Mouse (Mus musculus): Measurements from ENCODE around the gene Bmp8b. TPM values are rescaled to one million over a fixed set of nuclear protein-coding genes. Genes with fewer than 3 reads are reported as not detected.

The Bmp8b gene
- polyA plus RNA-seq (2015; fragmentation: Nextera tagmentation; extraction: Ambion mirVana): 0.34 and 0.38 TPM in 2 replicates

DNA sequence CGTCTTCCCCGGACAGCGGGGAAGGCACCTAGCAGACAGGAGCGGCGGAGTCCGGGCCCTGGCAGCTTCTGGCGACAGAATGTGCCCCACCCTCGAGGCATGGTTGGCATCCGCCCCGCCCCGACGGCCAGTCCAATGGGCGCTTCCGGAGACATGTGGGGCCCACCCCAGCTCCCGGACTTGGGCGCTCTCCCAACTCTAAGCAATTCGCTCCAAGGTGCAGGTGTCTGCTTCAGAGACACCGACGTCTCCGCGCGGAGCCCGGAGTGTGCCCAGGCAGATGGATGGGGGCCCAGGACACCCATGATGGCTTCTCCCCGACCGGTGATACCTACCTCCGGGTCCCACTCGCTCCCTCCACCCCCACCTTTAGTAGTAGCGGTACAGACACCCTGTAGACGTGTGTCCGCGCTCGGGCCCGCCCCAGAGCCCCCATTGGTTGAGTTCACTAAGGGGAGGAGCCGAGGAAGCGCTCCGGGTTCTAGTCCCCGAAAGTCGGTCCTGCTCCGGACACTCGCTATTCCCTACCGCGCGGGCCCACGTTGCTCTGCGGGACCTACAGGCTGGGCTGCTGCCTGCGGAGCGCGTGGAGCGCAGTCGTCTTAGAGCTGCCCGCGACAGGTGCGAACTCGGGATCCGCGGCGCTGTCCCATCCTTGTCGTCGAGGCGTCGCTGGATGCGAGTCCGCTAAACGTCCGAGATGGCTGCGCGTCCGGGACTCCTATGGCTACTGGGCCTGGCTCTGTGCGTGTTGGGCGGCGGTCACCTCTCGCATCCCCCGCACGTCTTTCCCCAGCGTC, at the start of gene Bmp8b:
Bmp8b (plus strand) TSS at position 515 of the 800 bp plus-strand sequence.
- H3K9me3 ChIP-seq (replicated peaks; ENCODE audit: low read length): no peaks in the 10 kb centered on the region
- peak; percentile 55 for ATAC-seq (replicated peaks; ENCODE audit: low FRiP score, low read depth)
- peak within 1 kb of the TSS; percentile 18 for H3K4me3 ChIP-seq (replicated peaks; ENCODE audit: low read depth, low read length)
- 5% methylated on average over 72 of the region's 75 CpGs for WGBS
- H3K4me2 ChIP-seq (ENCODE audit: low read length): peak within 1 kb of the TSS; percentile 49
- TF ChIP-seq CTCF (IDR thresholded peaks at IDR 0.05; ENCODE audit: low read depth): no peak
- H3K4me1 ChIP-seq (replicated peaks; ENCODE audit: insufficient read depth, low read length): no peaks in the 10 kb centered on the region
- H3K36me3 ChIP-seq (ENCODE audit: insufficient read depth, low read length): no peaks in the 10 kb centered on the region
- H3K9ac ChIP-seq (ENCODE audit: low read depth, low read length): no peak within 1 kb of the TSS
- DNase-seq (ENCODE audit: low spot score): no peak
- H3K27me3 ChIP-seq (ENCODE audit: insufficient read depth, low read length): peaks cover 21% of the 10 kb centered on the region
- H3K27ac ChIP-seq: no peak within 1 kb of the TSS

DNA sequence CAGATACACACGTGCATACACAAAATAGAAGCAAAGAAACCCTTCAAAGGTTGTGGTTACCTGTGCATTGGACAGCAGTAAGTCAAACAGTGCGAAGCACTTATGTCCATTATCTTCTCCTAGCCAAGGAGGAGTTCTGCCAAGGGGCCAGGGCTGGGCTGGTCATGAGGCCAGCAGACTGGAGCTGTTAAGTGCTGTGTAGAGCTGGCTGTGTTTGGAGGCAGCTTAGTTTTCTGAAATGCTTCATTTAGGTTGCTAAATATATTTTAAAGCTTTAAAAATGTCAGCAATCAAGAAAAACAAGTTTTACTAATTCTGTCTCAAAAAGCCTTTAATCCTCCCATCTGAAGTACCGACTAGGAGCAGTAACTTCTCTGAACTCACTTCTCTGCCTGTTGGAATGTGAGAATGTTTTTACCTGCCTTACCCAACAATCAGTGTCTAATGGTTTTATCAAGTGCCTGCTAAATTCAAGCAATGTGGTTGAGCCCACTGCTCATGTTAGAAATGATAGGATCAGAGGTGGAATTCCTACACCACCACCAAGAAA, 48.3 kb upstream of the Bmp8b start:
- no peak overlapping the region for H3K9ac ChIP-seq (ENCODE audit: low read depth, low read length)
- ATAC-seq (replicated peaks; ENCODE audit: low FRiP score, low read depth) (no peak), DNase-seq (ENCODE audit: low spot score) (no peak)
- H3K9me3 ChIP-seq (replicated peaks; ENCODE audit: low read length): no peaks in the 10 kb centered on the region
- no peaks in the 10 kb centered on the region for H3K4me1 ChIP-seq (replicated peaks; ENCODE audit: insufficient read depth, low read length)
- no peak overlapping the region for H3K27ac ChIP-seq
- peaks cover 33% of the 10 kb centered on the region for H3K36me3 ChIP-seq (ENCODE audit: insufficient read depth, low read length)
- TF ChIP-seq CTCF (IDR thresholded peaks at IDR 0.05; ENCODE audit: low read depth): no peak
- no peaks in the 10 kb centered on the region for H3K27me3 ChIP-seq (ENCODE audit: insufficient read depth, low read length)
- 71% methylated on average over 3 of the region's 3 CpGs for WGBS
- no peak overlapping the region for H3K4me3 ChIP-seq (replicated peaks; ENCODE audit: low read depth, low read length)
- H3K4me2 ChIP-seq (ENCODE audit: low read length): no peak overlapping the region

DNA sequence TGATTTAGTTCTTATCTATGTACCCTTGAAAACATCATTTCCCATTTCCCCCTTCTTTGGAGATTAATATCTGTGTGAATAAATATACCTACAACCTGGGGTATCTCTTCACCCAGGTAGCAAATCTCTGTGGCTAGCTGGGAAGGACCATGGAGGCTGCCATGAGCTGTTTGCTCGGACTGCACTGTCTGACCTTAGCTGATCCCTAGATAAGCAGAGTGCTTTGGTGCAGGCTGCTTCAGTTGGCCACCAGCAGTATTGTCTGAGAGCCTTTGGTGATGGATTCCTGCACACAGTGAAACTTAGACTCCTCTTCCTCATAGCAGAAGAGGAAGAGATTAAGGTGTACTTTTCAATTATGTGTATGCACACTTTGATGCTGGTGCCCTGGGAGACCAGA, 47.0 kb upstream of the Bmp8b start:
- H3K36me3 ChIP-seq (ENCODE audit: insufficient read depth, low read length): peaks cover 31% of the 10 kb centered on the region
- no peak overlapping the region for H3K4me2 ChIP-seq (ENCODE audit: low read length)
- no peaks in the 10 kb centered on the region; the same call in 1 of the 2 replicates for H3K4me1 ChIP-seq (replicated peaks; ENCODE audit: insufficient read depth, low read length)
- no peak for TF ChIP-seq CTCF (IDR thresholded peaks at IDR 0.05; ENCODE audit: low read depth)
- DNase-seq (ENCODE audit: low spot score): no peak
- 61% methylated on average over 1 of the region's 1 CpGs for WGBS
- no peak overlapping the region for H3K27ac ChIP-seq
- no peaks in the 10 kb centered on the region for H3K27me3 ChIP-seq (ENCODE audit: insufficient read depth, low read length)
- ATAC-seq (replicated peaks; ENCODE audit: low FRiP score, low read depth): no peak
- H3K9me3 ChIP-seq (replicated peaks; ENCODE audit: low read length): no peaks in the 10 kb centered on the region
- H3K9ac ChIP-seq (ENCODE audit: low read depth, low read length): no peak overlapping the region
- H3K4me3 ChIP-seq (replicated peaks; ENCODE audit: low read depth, low read length): no peak overlapping the region

DNA sequence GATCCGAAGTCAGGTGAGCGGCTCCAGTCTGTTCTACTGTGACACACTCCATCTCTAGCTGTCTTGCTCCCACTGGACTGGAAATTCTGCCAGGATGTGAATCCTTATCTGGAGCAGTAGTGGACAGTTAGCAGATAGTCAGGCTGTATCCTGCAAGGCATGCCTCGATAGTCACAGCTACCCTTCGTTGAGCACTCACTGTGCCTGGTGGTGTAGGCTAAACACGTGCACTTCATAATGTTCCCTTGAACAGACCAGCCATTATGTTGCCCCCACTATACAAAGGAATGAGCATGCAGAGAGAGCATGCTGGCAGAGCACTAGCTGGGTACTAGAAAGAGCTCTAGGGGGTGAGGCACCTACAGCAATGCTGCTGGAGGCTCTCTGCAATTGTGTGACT, 43.2 kb upstream of the Bmp8b start:
- H3K9ac ChIP-seq (ENCODE audit: low read depth, low read length): no peak overlapping the region
- no peaks in the 10 kb centered on the region for H3K27me3 ChIP-seq (ENCODE audit: insufficient read depth, low read length)
- 46% methylated on average over 5 of the region's 5 CpGs for WGBS
- ATAC-seq (replicated peaks; ENCODE audit: low FRiP score, low read depth): no peak; the same call in 1 of the 2 replicates
- no peak for TF ChIP-seq CTCF (IDR thresholded peaks at IDR 0.05; ENCODE audit: low read depth)
- no peaks in the 10 kb centered on the region; the same call in 1 of the 2 replicates for H3K4me1 ChIP-seq (replicated peaks; ENCODE audit: insufficient read depth, low read length)
- no peak overlapping the region for H3K27ac ChIP-seq
- no peak overlapping the region for H3K4me2 ChIP-seq (ENCODE audit: low read length)
- H3K4me3 ChIP-seq (replicated peaks; ENCODE audit: low read depth, low read length): no peak overlapping the region
- no peaks in the 10 kb centered on the region for H3K9me3 ChIP-seq (replicated peaks; ENCODE audit: low read length)
- no peak for DNase-seq (ENCODE audit: low spot score)
- no peaks in the 10 kb centered on the region for H3K36me3 ChIP-seq (ENCODE audit: insufficient read depth, low read length)

DNA sequence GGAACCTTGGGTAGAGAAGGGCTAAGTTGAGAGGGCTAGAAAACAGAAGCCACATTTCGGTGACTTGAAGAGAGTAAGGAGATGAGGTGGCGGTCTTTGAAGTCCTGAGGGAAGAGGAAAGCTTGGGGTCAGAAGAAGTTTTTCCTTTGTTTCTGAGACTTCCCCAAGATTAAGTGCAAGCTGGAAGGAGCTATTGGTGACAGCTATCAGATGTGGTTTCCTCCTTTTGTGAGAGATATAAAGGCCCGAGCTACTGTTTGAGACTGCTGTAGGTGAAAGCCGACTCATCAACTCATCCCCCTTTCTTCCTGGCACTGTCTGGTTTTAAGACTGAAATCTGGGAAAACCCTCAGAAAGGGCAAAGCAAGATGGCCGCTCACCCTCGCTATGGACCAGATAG, 36.3 kb upstream of the Bmp8b start:
- Histone ChIP-seq H3K9ac (ENCODE audit: low read depth, low read length) (no peak overlapping the region), H3K4me1 (replicated peaks; ENCODE audit: insufficient read depth, low read length) (no peaks in the 10 kb centered on the region), H3K9me3 (replicated peaks; ENCODE audit: low read length) (no peaks in the 10 kb centered on the region), H3K4me2 (ENCODE audit: low read length) (no peak overlapping the region), H3K4me3 (replicated peaks; ENCODE audit: low read depth, low read length) (no peak overlapping the region), H3K36me3 (ENCODE audit: insufficient read depth, low read length) (no peaks in the 10 kb centered on the region), H3K27ac (no peak overlapping the region), H3K27me3 (ENCODE audit: insufficient read depth, low read length) (no peaks in the 10 kb centered on the region)
- WGBS: 81% methylated on average over 6 of the region's 6 CpGs
- ATAC-seq (replicated peaks; ENCODE audit: low FRiP score, low read depth) (no peak), DNase-seq (ENCODE audit: low spot score) (no peak)
- no peak for TF ChIP-seq CTCF (IDR thresholded peaks at IDR 0.05; ENCODE audit: low read depth)

DNA sequence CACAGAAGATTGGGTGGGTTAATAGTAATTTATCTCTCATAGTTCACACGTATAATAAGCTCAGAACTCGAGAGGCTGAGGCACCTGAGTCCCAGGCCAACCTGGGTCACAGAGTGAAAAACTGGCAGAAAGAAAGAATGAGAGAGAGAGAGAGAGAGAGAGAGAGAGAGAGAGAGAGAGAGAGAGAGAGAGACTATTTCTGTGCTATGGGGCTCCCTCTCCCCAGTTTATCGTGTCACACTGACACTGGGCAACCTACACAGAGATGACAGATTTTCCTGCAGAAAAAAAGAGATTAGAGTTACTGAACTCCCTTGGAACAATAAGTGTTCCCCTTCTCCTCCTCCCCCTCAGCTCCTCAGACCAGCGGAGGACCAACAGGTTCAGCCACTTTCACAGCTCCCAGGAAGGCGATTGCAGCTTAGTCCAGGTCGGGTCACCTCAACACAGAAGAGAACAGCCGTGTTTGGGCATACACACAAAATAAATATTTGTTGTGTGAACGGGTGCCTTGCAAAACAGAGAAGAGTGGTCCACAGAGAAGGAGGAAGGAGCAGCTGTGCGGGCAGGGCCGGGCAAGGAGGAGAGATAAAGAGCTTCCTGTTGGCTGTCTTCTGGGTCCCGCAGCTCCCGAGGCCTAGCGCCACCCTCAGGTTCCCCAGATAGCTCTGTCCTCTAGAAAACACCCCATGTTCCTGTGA, 33.5 kb upstream of the Bmp8b start:
- ATAC-seq (replicated peaks; ENCODE audit: low FRiP score, low read depth): no peak; the same call in 1 of the 2 replicates
- H3K4me1 ChIP-seq (replicated peaks; ENCODE audit: insufficient read depth, low read length): no peaks in the 10 kb centered on the region
- TF ChIP-seq CTCF (IDR thresholded peaks at IDR 0.05; ENCODE audit: low read depth): peak; percentile 58
- H3K27me3 ChIP-seq (ENCODE audit: insufficient read depth, low read length): no peaks in the 10 kb centered on the region
- H3K4me2 ChIP-seq (ENCODE audit: low read length): peak overlapping the region; percentile 37; the same call in 1 of the 2 replicates
- no peaks in the 10 kb centered on the region for H3K9me3 ChIP-seq (replicated peaks; ENCODE audit: low read length)
- no peaks in the 10 kb centered on the region for H3K36me3 ChIP-seq (ENCODE audit: insufficient read depth, low read length)
- 6% methylated on average over 13 of the region's 13 CpGs for WGBS
- peak; percentile 65 for DNase-seq (ENCODE audit: low spot score)
- H3K4me3 ChIP-seq (replicated peaks; ENCODE audit: low read depth, low read length): no peak overlapping the region
- H3K9ac ChIP-seq (ENCODE audit: low read depth, low read length): no peak overlapping the region
- peak overlapping the region; percentile 25; the same call in 1 of the 2 replicates for H3K27ac ChIP-seq

All from kidney, postnatal 0 days (tissue).